ENCODE assay signal across 12 mouse cellular contexts in the genomic region with DNA sequence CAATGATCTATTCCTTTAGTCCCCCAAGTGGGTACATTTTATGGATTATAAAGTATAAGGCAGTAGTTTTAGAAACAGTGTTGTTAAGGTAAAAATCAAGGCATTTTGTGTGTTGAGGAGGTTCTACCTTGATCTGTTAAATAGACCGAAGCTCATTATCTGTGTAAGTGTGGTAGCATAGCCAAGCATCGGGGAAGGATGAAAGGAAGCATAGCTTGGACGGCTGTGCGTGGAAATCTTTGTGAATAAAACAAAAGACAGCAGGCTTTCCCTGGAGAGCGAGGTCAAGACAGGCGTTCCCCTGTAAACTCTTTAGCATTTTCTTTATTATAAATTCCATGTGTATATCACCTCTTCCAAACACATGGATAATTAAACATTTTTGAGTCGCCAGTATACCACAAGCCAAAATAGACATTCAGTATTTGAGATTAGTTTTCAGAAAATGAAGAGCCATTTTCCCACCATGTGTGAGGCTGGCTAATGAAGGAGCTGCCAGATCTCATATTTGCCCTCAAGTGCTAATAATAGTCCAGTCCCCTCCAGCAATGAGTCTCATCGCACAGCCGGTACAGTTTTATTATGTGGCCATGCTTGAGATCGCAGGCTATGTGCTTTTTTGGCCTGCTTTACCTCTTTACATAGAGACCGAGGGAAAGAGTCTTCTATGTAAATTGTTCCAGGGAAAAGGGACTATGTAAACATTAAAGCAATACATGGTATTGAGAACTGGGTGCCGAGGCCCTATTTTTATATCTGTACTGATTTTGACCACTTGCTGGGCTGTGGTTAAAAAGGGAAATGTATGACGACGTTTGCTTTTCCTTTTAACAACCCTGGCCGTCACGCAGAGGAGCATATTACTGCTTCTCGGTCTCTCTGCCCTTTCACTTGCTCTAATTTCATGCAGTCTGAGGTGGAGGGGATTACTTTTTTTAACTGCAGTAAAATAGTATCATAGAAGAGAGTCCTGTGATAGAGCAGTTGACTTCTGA. TPM values are rescaled to one million over a fixed set of nuclear protein-coding genes. Genes with fewer than 3 reads are reported as not detected.
DNase-seq lines count a peak whose midpoint lies in the region; ATAC-seq lines count a peak whose summit lies in the region.
"Had no signal": no experiment of that assay in that cellular context is flagged by ENCODE, and none has a peak within 500 bp of the region (broad histone marks: within the 10 kb centered on the region; RNA-seq: fewer than 3 reads in every experiment).

No protein-coding gene starts in this region.

- no peaks in the 10 kb centered on the region for H3K9me3 ChIP-seq in forebrain, embryonic 10.5 days
- no peaks in the 10 kb centered on the region for H3K9me3 ChIP-seq in hindbrain, embryonic 16.5 days (ENCODE audit: control insufficient read depth, low read length)
- H3K9me3 ChIP-seq in kidney, embryonic 15.5 days (replicated peaks) = no peaks in the 10 kb centered on the region

- H3K36me3 ChIP-seq in forebrain, embryonic 10.5 days (replicated peaks) = no peaks in the 10 kb centered on the region
- H3K36me3 ChIP-seq in hindbrain, embryonic 16.5 days (ENCODE audit: control insufficient read depth, insufficient read depth, low read length) = no peaks in the 10 kb centered on the region
- H3K36me3 ChIP-seq in kidney, embryonic 15.5 days = no peaks in the 10 kb centered on the region

- peak overlapping the region; percentile 44; the same call in 1 of the 2 replicates for H3K27ac ChIP-seq in forebrain, embryonic 10.5 days
- no peak overlapping the region for H3K27ac ChIP-seq in hindbrain, embryonic 16.5 days (ENCODE audit: low read depth, low read length)
- no peak overlapping the region for H3K27ac ChIP-seq in kidney, embryonic 15.5 days

- intact Hi-C loops in heart, postnatal 36 days (cut with DNase I) = no loop called here
- intact Hi-C loops in left cerebral cortex, postnatal 14 days (cut with DNase I) = no loop called here

- WGBS in forebrain, embryonic 10.5 days = 78% methylated on average over 17 of the region's 17 CpGs
- 32% methylated on average over 17 of the region's 17 CpGs for WGBS in hindbrain, embryonic 16.5 days
- 79% methylated on average over 17 of the region's 17 CpGs for WGBS in kidney, embryonic 15.5 days

- H3K4me1 ChIP-seq in forebrain, embryonic 10.5 days = peaks cover 13% of the 10 kb centered on the region
- H3K4me1 ChIP-seq in hindbrain, embryonic 16.5 days (ENCODE audit: control insufficient read depth, insufficient read depth, low read depth, low read length) = peaks cover 4% of the 10 kb centered on the region; the same call in 1 of the 2 replicates
- H3K4me1 ChIP-seq in kidney, embryonic 15.5 days = no peaks in the 10 kb centered on the region

- H3K4me3 ChIP-seq in forebrain, embryonic 10.5 days = no peak overlapping the region
- H3K4me3 ChIP-seq in hindbrain, embryonic 16.5 days (ENCODE audit: low read length) = no peak overlapping the region
- no peak overlapping the region for H3K4me3 ChIP-seq in kidney, embryonic 15.5 days (replicated peaks)

- peak; percentile 84 for DNase-seq in heart, adult 11 months
- DNase-seq in heart, postnatal 36 days = no peak
- DNase-seq in 416B (ENCODE audit: low read depth) = peak; percentile 72
- no peak for DNase-seq in forebrain, embryonic 10.5 days (ENCODE audit: extremely low spot score, low spot score)
- DNase-seq in left cerebral cortex, postnatal 14 days (ENCODE audit: low spot score in 2 of 2) = no peak
- no peak for DNase-seq in left cerebral cortex, adult 11 months (ENCODE audit: low spot score)
- DNase-seq: gastrocnemius, postnatal 10 days; kidney, postnatal 14 days; thymus, adult 18-20 months had no signal

- H3K27me3 ChIP-seq in forebrain, embryonic 10.5 days (ENCODE audit: poor library complexity, severe bottlenecking) = no peaks in the 10 kb centered on the region
- H3K27me3 ChIP-seq in hindbrain, embryonic 16.5 days (replicated peaks; ENCODE audit: control insufficient read depth, insufficient read depth, low read length) = no peaks in the 10 kb centered on the region
- H3K27me3 ChIP-seq in kidney, embryonic 15.5 days = no peaks in the 10 kb centered on the region

- ATAC-seq in hindbrain, embryonic 16.5 days = peak; percentile 55; the same call in 1 of the 2 replicates
- no peak for ATAC-seq in kidney, embryonic 15.5 days (replicated peaks; ENCODE audit: low FRiP score)
- ATAC-seq: CD4-positive, CD25-positive, alpha-beta regulatory T cell, adult 4 months had no signal

- H3K9ac ChIP-seq in hindbrain, embryonic 16.5 days (ENCODE audit: low read depth, low read length) = no peak overlapping the region
- no peak overlapping the region for H3K9ac ChIP-seq in kidney, embryonic 15.5 days

- no peak overlapping the region for H3K4me2 ChIP-seq in hindbrain, embryonic 16.5 days (ENCODE audit: low read length)
- H3K4me2 ChIP-seq in kidney, embryonic 15.5 days = no peak overlapping the region

RNA-seq across cellular contexts. Expression of a gene that starts 22.9 kb away (rescaled TPM):
- total RNA-seq in heart, postnatal 36 days (2021) = 10 to 100 TPM; 17.8 to 18.6 TPM
- 5.1 and 5.5 TPM in 2 replicates for polyA plus RNA-seq in forebrain, embryonic 10.5 days (2016; fragmentation: Nextera tagmentation; extraction: Ambion mirVana)
- 7.3 and 7.4 TPM in 2 replicates for polyA plus RNA-seq in hindbrain, embryonic 16.5 days (2015; fragmentation: Nextera tagmentation; extraction: Ambion mirVana)
- polyA plus RNA-seq in kidney, embryonic 15.5 days (2015; fragmentation: Nextera tagmentation; extraction: Ambion mirVana) = 3.2 and 3.5 TPM in 2 replicates
- 10 to 100 TPM; 53.7 to 54.7 TPM for total RNA-seq in left cerebral cortex, postnatal 14 days (2021)

Comparison
In these comparisons a context has a peak if more than half of its experiments do, and no peak if none do; other contexts are left out.
1. DNase-seq: peak in heart, adult 11 months (single experiment) and 416B (single experiment); none in heart, postnatal 36 days (0 of 2), forebrain, embryonic 10.5 days (single experiment), left cerebral cortex, postnatal 14 days (0 of 2) and left cerebral cortex, adult 11 months (single experiment).